Mouse (Mus musculus): Measurements from ENCODE around the gene Lrrc1.

The Lrrc1 gene

GRCm38 (mm10) chr9:77499084-77499483 is 45.6 kb downstream of the Lrrc1 start:
- DNase-seq, result no peak

GRCm38 (mm10) chr9:77498406-77498805 is 46.3 kb downstream of the Lrrc1 start:
- no peak for DNase-seq

GRCm38 (mm10) chr9:77497173-77497572 is 47.5 kb downstream of the Lrrc1 start:
- DNase-seq, result no peak

GRCm38 (mm10) chr9:77496540-77497062 is 48.1 kb downstream of the Lrrc1 start:
- peak; percentile 95 for DNase-seq

DNA sequence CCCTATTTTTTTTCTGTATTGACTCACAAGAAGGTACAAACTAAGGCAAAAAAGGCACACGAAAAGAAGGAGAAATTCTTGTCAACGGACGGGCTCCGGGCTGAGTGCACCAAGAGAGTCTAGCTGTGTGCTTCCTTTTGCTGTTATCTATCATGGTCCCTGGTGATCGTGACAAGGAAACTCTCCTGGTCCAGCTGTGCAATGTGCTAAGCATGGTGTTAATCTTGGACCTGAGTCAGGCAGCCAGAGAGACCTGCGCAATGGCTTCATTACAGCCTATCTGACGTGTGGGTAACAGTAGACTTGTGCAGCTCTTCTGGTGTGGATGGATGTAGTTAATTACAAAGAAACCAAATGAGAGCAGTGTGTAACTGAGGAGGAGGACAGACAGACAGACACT is 50.4 kb downstream of the Lrrc1 start:
- DNase-seq, result no peak

- DNase-seq, result no peak
These were observed 56.1 kb downstream of the Lrrc1 start for GRCm38 (mm10) chr9:77488611-77489010.

DNA sequence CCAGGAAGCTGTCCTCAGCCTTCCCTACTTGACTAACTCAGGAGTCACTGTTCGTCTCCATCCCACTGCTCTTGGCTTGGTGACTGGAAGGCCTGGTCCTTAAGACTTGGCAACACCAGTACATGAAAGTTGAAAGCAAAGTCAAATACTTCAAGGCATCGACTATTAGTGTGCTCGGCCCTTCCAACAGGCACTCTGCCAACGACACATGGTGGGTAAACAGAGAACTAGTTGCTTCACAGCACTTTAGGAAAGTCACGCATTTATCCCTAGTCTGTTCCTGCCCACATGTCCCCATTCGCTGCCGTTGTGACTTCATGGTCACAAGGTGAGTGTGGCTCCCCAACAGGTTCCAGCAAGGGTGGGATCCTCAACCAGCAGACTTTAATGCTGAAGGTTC is 57.2 kb downstream of the Lrrc1 start:
- no peak for DNase-seq

GRCm38 (mm10) chr9:77485915-77486314 is 58.8 kb downstream of the Lrrc1 start:
- no peak for DNase-seq

DNA sequence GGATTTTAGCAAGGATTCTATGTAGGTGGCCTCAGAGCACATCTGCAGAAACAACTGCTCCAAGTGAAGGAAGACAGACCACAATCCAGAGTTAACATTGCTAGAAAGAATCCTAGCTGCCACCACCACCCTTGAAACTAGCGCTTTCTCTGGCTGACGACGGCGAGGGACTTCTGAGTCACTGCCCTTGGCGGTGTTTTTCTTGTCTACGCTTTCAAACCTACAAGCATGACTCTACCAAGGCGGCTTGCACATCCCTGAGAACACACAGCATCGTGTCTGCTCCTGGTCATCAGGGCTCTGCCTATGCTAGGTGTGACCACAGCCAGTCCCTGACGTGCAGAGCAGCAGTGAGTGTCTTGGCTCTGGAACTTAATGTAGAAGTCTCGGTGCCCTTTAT is 59.9 kb downstream of the Lrrc1 start:
- DNase-seq, result no peak

DNA sequence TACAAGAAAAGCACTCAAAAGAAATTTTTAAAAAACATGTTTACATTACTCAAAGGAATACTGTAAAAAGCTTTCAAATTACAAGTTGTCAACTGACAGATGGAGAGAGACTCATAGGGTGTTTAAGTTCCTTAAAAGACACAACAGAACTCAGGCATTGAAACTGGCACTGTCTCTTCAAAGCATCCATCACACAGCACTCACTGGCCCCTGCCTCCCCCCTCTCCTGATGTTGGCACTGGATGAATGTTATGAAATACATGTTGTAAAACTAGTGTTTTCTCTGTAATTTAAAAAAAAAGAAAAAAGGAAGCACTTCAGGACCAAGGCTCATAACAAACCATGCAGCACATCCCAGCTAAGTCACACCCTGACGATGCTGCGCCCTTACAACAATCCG is 61.1 kb downstream of the Lrrc1 start:
- DNase-seq, result no peak

DNA sequence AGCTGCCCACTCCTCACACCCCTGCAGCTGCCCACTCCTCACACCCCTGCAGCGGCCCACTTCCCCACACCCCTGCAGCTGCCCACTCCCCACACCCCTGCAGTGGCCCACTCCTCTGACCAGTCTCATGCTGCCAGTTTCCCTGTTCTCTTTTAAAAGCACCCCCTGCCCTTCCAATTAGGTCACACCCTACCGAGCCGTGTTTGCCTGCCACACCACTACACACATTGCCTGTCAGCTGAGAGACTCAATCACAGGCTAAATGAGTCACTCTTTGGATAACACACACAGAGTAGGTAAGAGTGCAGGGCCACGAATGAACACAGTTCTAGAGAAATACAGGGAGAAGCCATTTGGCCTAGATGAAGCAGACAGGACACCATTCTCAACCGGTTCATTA is 62.4 kb downstream of the Lrrc1 start:
- DNase-seq, result peak; percentile 53

GRCm38 (mm10) chr9:77481380-77481779 is 63.3 kb downstream of the Lrrc1 start:
- DNase-seq, result no peak

DNA sequence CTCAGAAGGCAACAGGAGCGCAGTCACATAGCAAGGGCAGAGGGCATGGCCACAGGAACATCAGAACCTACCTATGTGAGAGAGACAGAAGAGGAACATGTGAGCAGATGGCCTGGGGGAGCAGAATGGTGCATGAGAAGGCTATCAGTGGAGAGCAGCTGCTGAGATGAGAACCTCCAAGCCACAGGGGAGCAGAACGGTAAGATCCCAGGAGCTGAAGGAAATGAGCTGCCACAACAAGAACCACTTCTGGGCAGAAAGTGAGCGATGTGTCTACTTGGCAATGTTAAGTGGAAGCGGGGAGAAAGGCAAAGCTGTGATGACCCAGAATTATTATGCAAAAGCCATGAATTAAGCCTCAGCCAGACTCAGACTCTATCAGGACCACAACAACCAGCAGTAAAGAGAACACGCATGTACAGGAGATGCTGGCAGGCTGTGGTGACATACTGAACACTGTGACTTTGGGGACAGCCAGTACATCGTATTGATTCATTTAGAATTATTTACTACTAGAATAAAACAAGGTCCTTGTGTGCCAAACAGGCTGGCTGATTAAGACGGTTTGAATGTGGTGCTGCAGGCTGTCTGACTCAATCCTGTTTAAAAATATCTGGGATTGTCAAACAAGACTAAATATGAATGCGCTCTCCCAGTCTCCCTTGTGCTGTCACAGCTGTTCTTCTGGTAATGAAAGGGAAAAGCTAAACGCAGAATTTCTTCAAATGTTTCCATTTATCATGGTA is 63.9 kb downstream of the Lrrc1 start:
- peak; percentile 60 for DNase-seq

- DNase-seq, result peak; percentile 80
These were observed 64.7 kb downstream of the Lrrc1 start for GRCm38 (mm10) chr9:77480001-77480400.

DNA sequence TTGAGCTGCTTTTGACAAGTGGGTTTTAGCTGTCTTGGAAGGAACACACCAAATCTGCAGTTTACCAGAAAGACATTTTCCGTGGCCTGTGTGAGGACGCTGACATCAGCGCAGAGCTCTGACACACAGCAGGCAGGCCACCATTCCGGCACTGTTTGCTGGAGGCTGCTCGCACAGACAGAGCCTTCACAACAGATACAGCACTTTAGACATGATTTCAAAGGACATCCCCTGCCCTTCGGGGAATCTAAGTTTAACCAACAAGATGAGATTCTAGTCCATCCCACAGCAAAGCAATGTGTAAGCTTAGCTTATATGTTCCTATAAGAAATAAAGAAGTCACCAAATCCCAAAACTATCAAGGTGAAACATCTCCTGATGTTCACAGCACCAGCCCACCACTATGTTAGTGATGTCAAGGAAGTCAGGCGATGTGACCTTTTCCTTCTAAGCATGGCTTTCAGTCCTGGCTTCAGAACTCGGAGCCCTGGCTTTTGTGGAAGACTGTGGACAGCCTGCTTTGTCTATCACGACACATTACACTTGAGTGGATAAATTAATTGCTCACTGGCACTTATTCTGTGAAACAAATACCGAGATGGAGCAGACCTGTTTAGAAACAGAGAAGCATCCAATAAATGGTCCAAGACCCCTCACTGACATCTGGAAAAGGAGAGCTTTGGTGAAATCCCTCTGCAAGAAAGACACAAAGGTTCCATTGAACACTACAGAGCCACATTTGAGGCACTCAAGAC is 66.3 kb downstream of the Lrrc1 start:
- peak; percentile 76 for DNase-seq

GRCm38 (mm10) chr9:77474535-77474934 is 70.1 kb downstream of the Lrrc1 start:
- DNase-seq, result no peak

DNA sequence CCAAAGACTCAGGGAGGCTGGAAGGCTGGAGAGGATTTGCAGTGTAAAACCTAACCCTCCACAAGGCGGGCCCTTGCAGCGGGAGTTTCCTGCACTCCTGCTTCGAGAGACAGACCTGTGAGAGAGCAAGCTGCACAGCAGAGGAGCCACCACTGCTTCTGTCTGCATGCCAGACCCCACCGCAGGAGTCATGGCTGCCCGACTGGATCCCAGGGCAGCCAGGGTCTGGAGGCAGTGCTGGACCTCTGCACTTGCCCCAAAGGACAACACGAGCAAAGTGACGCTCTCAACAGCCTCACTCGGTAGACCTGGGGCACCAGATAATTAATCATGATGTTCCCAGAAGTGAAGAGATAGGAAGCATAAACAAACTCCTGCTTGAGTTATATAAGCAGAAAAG is 72.1 kb downstream of the Lrrc1 start:
- DNase-seq, result no peak

- DNase-seq, result no peak
These were observed 72.9 kb downstream of the Lrrc1 start for GRCm38 (mm10) chr9:77471646-77472220.

GRCm38 (mm10) chr9:77469791-77470607 is 74.7 kb downstream of the Lrrc1 start:
- peak; percentile 59 for DNase-seq

DNA sequence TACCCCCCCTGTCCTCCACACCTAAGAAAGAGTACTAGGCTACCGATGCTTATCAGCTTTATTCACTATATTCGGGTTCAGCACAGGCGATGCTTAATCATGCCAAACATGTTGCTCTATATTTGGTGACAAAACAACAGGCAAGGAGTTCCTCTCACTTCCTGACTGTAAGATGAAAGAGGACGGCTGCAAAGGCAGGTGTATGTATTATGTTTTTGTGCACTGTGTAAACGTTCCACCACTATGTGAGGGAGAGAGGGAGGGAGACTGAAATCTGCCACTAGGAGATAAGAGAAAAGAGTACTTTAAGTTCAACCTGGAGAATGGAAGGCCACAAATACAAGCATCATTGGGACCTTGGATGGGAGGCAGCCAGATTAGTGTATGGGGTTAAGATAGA is 77.7 kb downstream of the Lrrc1 start:
- no peak for DNase-seq

- DNase-seq, result no peak
These were observed 79.3 kb downstream of the Lrrc1 start for GRCm38 (mm10) chr9:77465401-77465800.

DNA sequence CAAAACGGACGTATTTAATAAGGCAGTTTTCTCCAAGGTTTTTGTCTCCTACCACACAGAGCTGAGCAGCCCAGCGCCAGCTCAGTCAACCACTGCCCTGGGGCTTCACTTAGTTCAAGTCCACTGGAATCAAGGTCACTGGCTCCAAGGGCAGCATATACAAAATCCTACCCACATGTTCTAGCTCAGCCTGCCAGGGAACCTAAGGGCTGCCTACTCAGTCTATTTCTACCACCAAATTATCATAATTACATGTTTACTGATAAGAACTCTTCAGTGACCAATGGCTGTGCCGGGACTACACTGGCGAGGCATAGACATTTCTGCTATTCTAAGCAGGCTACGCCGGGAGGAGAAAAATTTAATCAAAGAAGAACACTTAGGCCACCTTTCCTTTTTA is 80.8 kb downstream of the Lrrc1 start:
- peak; percentile 71 for DNase-seq

DNA sequence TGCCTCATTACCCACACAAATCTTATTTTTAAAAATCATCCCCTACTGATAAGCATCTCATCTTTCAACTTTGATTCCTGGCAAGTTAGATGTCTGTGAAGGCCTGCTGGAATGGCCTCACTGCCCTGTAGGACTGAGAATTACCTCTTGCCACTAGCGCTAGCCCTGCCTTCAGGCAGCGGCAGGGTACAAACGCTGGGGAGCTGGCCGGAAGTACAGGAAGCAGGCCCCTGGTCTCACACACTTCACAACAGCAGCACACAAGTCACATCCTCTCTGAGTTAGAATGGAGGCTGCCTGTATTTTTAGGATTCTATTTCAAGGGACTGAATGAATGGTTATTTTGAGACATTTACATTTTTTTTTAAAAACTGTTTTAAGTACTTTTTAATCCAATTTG is 81.5 kb downstream of the Lrrc1 start:
- no peak for DNase-seq

Measured in retina, postnatal 1 day (tissue).